Mouse (Mus musculus) lung, adult 2 months (tissue): ENCODE results near the gene Nolc1. TPM values are rescaled to one million over a fixed set of nuclear protein-coding genes. Genes with fewer than 3 reads are reported as not detected.

ENCODE experiments used
- DNase-seq: peaks from one replicate; pipeline ENCODE4 v3.0.0; 2022
- H3K4me1 ChIP-seq: fragments of 200-500 bp; 2 replicates; pipeline ENCODE4 v1.6.1; 2011; ENCODE audit warnings: low read length; ENCODE audit not compliant: control insufficient read depth, insufficient read depth
- H3K4me3 ChIP-seq: fragments of 200-500 bp; replicated peaks from 2 replicates; pipeline ENCODE3; 2011; ENCODE audit warnings: low read depth, mild to moderate bottlenecking, control low read depth, low read length; ENCODE audit errors: extremely low read depth
- CTCF ChIP-seq: fragments of 200-500 bp; IDR thresholded peaks from 2 replicates; pipeline ENCODE4 v1.5.1; 2011; ENCODE audit warnings: mild to moderate bottlenecking, low read length, control low read depth; ENCODE audit not compliant: insufficient read depth
- POLR2A ChIP-seq: fragments of 200-500 bp; IDR thresholded peaks from 2 replicates; pipeline ENCODE4 v1.6.1; 2011; ENCODE audit warnings: low read depth, mild to moderate bottlenecking, control low read depth, low read length, borderline replicate concordance; ENCODE audit errors: extremely low read depth
- WGBS: fragments of 180-500 bp; shearing (Covaris S2); methylation state at CpG from one replicate; pipeline ENCODE4 v1.1.7; 2018; 5-methylcytosine and 5-hydroxymethylcytosine counted together
- polyA plus RNA-seq: library from polyadenylated mRNA; depleted of rRNA; stranded (reverse); fragments of >200 nt; gene quantifications from 2 replicates; pipeline ENCODE4 v1.2.3, GENCODE M21; 2012

Gene Nolc1
- polyA plus RNA-seq, 1 experiment, result 9.8 TPM

DNA sequence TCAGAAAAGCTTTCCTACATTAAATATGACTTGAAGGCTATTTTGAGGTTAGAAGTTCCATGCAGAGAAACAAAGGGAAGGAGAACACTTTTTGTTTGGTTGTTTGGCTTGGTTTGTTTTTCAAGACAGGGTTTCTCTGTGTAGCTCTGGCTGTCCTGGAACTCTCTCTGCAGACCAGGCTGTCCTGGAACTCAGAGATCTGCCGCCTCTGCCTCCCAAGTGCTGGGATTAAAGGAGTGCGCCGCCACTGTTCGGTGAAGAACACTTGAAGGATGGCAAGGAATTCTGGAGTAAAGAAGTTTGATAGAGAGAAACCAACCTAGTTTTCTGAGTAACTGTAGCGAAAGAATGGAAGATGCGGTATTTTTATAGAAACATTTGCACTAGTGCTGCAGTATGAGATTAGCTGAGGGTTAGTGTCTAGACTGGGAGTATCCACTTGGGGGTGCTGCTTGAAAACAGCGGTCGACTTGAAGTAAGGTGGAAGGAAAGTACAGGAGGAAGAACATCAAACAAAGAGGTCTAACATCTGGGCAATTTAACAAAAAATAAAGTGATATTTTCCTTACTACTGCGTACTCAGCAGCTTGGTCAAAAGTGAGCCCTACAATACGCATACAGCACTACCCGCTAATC is 19.8 kb upstream of the Nolc1 start:
- TF ChIP-seq CTCF (0 out of 2 replicates have a peak, but pooled peaks have one; percentile 10), POLR2A (no peak)
- Histone ChIP-seq H3K4me1 (peaks cover 5% of the 10 kb centered on the region; the same call in 1 of the 2 replicates), H3K4me3 (peak overlapping the region; percentile 69)
- DNase-seq, result no peak
- 3% methylated on average over 11 of the region's 11 CpGs for WGBS

GRCm38 (mm10) chr19:46056388-46056946 is 19.2 kb upstream of the Nolc1 start:
- under 1% methylated on average over 52 of the region's 52 CpGs for WGBS
- peak overlapping the region; percentile 70 for H3K4me3 ChIP-seq
- peaks cover 5% of the 10 kb centered on the region; the same call in 1 of the 2 replicates for H3K4me1 ChIP-seq
- peak; percentile 89 for DNase-seq
- no peak for TF ChIP-seq CTCF
- TF ChIP-seq POLR2A, result peak; percentile 21; the same call in 1 of the 2 replicates

DNA sequence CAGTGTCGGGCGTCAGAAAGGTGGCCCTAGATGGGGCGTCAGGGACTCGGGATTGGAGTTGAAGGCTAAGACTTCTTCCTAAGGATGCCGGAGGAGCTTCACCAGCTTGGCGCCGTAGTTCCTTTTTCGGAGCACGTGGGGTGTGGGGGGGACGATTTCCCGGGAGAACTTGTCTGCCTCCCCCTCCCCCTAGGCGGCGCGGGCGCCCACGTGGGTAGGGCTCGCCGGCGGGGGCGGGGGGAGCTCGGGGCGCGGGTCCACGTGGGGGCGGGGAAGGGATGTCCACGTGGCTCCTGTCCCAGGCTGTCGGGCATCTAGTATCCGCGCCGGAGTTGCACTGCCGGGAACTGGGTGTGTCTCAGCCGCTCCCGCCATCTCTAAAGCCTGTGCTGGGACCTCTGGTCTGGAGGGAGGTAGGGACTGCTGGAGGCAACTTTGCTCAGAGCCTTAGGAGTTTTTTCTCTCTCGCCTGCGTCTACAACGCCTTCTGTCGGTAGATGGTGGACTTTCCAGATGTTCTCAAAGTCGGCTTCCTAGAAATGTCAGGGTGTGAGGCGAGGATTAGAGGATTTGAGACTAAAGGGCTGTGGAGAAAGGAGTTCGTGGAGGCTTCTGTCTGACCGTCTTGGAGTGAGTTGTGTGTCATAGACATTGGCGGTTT is 18.6 kb upstream of the Nolc1 start:
- 0 out of 2 replicates have a peak, but pooled peaks have one; percentile 15 for TF ChIP-seq CTCF
- no peak for TF ChIP-seq POLR2A
- Histone ChIP-seq H3K4me3 (peak overlapping the region; percentile 70), H3K4me1 (peaks cover 5% of the 10 kb centered on the region; the same call in 1 of the 2 replicates)
- WGBS, result 0% methylated on average over 33 of the region's 42 CpGs
- peak; percentile 74 for DNase-seq

GRCm38 (mm10) chr19:46058466-46058865 is 17.2 kb upstream of the Nolc1 start:
- Histone ChIP-seq H3K4me1 (peaks cover 5% of the 10 kb centered on the region; the same call in 1 of the 2 replicates), H3K4me3 (no peak overlapping the region)
- 93% methylated on average over 7 of the region's 7 CpGs for WGBS
- no peak for TF ChIP-seq POLR2A
- no peak for TF ChIP-seq CTCF
- no peak for DNase-seq

DNA sequence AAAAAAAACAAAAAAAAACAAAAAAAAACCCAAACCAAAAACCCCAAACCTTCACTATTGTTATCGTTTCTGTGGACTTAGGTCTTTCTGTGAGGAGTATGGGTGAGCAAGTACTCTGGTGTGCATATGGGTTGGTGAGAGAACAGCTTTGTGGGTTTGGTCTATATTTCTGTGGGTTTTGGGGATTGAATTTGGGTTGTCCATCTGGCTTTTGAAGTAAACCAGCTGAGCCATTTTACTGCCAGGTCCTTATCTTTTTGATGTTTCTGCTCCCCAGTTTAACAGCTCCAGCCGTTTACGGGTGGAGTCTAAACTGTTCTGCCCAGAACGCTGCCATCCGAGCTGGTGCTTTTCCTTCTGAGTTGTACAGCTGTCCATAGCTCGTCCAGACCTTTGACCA is 14.8 kb upstream of the Nolc1 start:
- Histone ChIP-seq H3K4me3 (no peak overlapping the region), H3K4me1 (peaks cover 5% of the 10 kb centered on the region; the same call in 1 of the 2 replicates)
- DNase-seq, result no peak
- 65% methylated on average over 6 of the region's 6 CpGs for WGBS
- TF ChIP-seq CTCF (no peak), POLR2A (no peak)

DNA sequence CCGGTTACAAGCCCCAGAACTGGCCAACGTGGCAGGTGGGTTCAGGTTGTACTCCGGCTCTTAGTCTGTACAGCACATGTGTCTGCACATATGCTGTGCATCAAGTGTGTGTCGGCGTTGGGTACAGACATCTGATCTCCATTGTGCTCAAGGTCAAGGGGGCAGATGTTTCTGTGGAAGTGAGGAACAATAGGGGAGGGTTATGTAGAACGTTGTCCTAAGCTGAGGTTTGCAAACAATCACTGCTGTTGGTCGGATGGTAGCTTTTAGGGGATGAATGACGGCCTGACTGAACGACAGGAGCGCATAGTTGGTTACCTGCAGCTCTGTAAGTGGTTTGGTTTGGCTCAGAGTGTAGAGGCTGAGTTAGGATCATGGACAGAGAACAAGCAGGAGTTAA is 7.6 kb upstream of the Nolc1 start:
- DNase-seq, result no peak
- H3K4me3 ChIP-seq, result no peak overlapping the region
- WGBS, result 79% methylated on average over 10 of the region's 10 CpGs
- no peaks in the 10 kb centered on the region for H3K4me1 ChIP-seq
- TF ChIP-seq POLR2A, result no peak
- no peak for TF ChIP-seq CTCF

GRCm38 (mm10) chr19:46073285-46073684 is 2.4 kb upstream of the Nolc1 start:
- H3K4me1 ChIP-seq, result peaks cover 5% of the 10 kb centered on the region; the same call in 1 of the 2 replicates
- TF ChIP-seq CTCF, result no peak
- no peak overlapping the region for H3K4me3 ChIP-seq
- no peak for DNase-seq
- whole genome bisulfite sequencing, result 83% methylated on average over 7 of the region's 7 CpGs

DNA sequence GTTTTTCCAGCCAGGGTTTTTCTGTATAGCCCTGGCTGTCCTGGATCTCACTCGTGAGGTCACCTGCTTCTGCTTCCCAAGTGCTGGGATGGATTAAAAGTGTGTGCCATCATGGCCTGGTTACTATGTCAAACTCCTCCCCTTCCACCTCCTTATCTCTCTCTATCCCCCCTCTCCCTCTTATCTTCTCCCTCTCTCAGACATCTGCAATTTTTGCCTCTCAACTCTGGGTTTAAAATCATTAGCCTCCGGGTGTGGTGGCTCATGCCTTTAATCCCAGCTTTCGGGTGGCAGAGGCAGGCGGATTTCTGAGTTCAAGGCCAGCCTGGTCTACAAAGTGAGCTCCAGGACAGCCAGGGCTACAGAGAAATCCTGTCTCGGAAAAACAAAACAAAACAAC is 1.4 kb upstream of the Nolc1 start:
- peaks cover 5% of the 10 kb centered on the region; the same call in 1 of the 2 replicates for H3K4me1 ChIP-seq
- TF ChIP-seq POLR2A (no peak), CTCF (no peak)
- H3K4me3 ChIP-seq, result no peak overlapping the region
- WGBS, result 84% methylated on average over 5 of the region's 5 CpGs
- DNase-seq, result no peak

DNA sequence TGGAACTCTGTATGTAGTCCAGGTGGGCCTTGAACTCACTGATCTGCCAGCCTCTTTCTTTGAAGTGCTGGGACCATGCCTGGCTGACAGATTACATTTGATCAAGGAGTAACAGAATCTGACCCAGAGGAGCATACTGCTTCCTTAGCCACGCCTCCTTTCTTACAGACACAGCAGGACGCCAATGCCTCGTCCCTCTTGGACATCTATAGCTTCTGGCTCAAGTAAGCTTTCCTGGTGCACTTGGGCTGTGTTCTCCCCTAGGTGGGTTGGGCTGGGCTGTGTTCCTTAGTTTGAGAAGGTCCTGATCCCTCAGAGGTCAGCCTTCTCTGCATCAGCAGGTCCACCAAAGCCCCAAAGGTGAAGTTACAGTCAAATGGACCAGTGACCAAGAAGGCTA is 2.9 kb downstream of the Nolc1 start:
- no peak for DNase-seq
- Histone ChIP-seq H3K4me3 (no peak overlapping the region), H3K4me1 (peaks cover 5% of the 10 kb centered on the region; the same call in 1 of the 2 replicates)
- TF ChIP-seq POLR2A (no peak), CTCF (no peak)
- 69% methylated on average over 3 of the region's 3 CpGs for WGBS
